Mouse (Mus musculus) heart, adult 9 months (tissue): ENCODE results near the gene Mthfsd.
A peak's percentile ranks its signal among the peaks of the same experiment; 100 is the strongest.

Experiments used
- DNase-seq, 2 experiments: peaks; one replicate each; pipeline ENCODE4 v3.0.0; 2022; ENCODE audit warnings: low spot score in 2 of 2

Gene Mthfsd

DNA sequence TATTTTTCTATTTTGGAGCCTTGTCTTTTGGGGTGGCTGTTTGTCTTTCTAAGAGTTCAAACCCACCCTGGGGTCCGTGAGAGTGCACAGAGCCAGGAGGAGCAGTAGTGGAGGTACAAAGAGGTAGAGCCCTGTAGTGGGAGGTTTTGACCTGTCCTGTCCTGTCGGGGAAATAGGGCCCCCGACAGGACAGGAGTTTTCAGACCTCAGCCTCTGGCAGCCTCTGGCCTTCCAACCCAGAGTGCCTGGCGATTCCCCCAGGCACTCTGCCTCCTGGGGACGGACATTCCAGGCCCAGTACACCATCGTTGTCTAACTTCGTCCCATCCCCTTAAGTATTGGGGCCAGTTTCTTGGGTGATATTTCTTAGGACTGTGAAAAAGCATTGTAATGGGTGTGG, 14.2 kb upstream of the Mthfsd start:
- no peak for DNase-seq

- DNase-seq, result no peak
Measured at GRCm38 (mm10) chr8:121121704-121122103, 13.5 kb upstream of the Mthfsd start.

- no peak for DNase-seq
Measured at GRCm38 (mm10) chr8:121120456-121121419, 12.5 kb upstream of the Mthfsd start.

- no peak for DNase-seq
Measured at GRCm38 (mm10) chr8:121119635-121120455, 11.7 kb upstream of the Mthfsd start.

GRCm38 (mm10) chr8:121118634-121119420, 10.6 kb upstream of the Mthfsd start:
- DNase-seq, result no peak

DNA sequence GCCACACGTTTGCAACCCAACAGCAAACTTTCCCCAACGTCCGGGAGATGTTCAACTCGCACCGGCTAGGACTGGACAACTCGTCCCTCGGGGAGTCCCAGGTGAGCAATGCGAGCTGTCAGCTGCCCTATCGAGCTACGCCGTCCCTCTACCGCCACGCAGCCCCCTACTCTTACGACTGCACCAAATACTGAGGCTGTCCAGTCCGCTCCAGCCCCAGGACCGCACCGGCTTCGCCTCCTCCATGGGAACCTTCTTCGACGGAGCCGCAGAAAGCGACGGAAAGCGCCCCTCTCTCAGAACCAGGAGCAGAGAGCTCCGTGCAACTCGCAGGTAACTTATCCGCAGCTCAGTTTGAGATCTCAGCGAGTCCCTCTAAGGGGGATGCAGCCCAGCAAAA, 9.7 kb upstream of the Mthfsd start:
- DNase-seq, result no peak

GRCm38 (mm10) chr8:121117186-121117651, 9.0 kb upstream of the Mthfsd start:
- no peak for DNase-seq

GRCm38 (mm10) chr8:121116591-121117185, 8.5 kb upstream of the Mthfsd start:
- peak; percentile 30 to 45 for DNase-seq

DNA sequence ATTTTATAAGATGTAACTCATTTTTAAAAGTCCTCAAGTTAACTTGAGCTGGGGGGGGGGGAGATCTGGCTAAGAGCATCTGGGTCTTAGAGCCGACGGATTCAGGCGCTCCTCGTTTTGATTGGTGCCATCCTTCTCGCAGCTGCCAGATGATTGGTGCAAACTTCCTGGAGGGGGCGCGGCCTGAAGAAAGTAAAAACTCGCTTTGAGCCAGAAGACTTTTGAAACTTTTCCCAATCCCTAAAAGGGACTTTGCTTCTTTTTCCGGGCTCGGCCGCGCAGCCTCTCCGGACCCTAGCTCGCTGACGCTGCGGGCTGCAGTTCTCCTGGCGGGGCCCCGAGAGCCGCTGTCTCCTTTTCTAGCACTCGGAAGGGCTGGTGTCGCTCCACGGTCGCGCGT, 7.8 kb upstream of the Mthfsd start, which contains the start of gene Foxc2:
TSS of gene Foxc2 (plus strand) at position 224 of the 400 bp plus-strand sequence.
- DNase-seq, result peak; percentile 89 to 91

DNA sequence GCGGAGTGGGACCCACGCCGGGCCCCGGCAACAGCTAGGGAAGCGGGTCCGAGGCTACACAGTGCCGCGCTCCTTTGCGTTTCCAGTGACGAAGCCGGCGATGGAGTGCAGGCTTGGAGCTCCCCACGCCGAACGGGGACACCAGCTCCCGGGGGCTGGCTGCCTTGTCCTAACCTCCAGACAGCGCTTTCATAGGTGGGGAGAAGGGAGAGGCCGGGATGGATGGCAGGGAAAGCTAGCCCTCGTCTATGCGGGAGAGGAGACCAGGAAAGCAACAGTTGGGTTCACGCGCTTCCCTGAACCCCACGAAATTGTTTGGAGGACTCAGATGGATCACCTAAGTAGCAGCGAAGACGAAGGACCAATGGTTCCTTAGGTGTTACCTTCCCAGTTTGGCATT, 6.9 kb upstream of the Mthfsd start:
- no peak for DNase-seq

DNA sequence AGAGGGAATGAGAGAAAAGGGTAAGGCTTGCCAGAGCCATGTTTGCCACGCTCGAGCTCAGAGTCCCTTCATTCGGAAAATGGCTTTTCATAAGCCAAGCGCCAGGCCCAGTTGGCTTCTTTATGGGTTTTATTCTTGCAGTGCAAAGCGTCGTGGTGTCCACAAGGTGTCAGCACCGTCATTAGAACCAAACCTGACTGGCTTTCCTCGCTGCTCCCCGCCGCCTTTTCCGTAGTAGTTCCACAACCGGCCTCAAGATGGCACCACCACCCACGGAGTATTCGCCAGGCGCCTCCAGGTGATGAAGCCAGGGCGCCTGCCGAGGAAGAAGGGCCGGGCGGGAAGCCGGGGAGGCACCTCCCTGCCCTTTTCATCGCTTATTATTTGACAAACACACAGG, 5.1 kb upstream of the Mthfsd start:
- peak; percentile 87 to 96 for DNase-seq

DNA sequence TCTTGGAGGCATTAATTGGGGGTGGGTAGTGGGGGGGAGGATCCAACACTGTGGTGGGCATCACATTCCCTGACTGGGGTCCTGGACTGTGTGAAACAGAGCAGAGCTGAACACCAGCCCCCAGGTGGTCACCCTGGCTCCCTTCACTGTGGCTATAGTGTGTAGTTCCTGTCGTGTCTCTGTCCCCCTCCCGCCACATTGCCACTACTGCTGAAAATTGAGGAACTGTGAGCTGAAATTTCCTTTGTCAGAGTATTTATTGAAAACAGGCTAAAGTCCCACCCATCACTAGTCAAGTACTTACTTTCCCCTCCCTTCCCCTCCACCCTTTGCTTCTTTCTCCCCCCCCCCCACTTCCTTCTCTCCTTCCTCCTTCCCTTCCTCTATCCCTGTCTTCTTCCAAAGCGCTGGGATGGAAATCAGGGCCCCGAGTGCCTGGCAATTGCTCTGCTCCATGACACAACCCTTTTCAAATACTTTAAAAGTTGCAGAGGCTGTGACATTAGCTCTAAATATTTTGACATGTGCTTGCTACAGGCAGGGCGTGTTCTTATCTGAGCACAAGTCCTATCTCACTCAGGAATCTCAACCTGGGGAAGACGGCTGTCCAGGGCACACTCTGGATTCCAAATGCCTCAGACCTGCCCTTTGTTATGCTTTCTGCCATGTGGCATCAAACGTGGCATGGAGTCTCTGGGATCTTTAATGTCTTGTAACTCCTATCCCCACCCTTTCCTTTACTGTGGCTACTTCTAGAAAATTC, 3.1 kb upstream of the Mthfsd start:
- DNase-seq, result no peak

DNA sequence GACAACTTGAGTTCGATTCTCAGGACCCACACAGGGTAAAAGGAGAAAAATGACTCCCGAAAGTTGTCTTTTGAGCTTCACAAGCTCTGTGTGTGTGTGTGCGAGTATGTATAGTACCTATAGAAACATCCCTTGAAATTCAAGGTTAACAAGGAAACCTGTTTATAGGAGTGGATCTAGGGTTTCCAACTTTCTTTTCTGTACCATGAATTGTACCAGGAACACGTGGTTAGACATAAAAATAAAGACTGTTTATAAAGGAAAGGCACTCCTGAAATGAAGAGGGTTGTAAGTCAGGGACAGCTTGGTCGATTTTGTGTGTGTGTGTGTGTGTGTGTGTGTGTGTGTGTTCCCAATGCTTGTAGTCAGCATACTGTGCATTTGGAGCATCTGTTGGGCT, 465 bp upstream of the Mthfsd start:
- no peak for DNase-seq

- peak; percentile 61 to 65 for DNase-seq
Measured at GRCm38 (mm10) chr8:121104049-121104818, 4.0 kb downstream of the Mthfsd start.

DNA sequence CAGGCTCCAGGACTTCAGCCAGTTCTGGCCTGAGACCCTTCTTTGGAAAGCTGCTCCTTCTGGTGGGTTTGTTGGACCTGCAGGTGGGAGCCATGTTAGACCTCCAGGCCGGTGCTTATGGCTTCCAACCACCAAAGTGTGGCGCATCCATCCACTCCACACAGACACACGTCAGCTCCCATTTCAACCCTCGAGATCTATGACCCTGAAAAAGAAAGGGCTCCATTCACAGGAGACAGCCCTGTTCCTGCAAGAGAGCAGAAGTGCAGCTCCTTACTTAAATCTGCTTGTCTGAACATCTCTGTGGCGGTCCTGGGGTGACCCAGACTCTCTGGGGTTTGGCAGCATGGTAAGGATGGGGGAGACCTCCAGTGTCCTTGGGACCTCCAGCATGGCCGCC, 14.7 kb downstream of the Mthfsd start:
- no peak for DNase-seq

DNA sequence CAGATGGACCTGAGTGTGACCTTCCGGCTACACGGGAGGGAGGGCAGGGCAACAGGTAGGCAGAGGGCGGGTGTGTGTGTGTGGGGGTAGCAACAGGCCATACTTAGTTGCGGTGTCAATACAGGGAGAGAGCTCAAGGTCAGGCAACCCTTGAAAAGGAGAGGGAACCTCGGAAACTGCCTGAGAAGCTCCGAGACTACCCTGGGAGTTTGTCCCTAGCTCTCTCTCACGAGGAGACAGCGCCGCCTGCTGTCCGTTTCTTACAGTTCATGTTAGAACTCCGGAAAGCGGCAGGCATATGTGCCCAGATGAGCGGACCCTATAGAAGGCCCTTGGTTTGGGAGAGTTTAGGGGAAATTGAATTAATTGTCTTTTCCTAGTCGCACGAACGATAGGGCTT, 15.6 kb downstream of the Mthfsd start:
- peak in 1 of 2 experiments; percentile 71 for DNase-seq

- DNase-seq, result no peak
Measured at GRCm38 (mm10) chr8:121092141-121092540, 16.1 kb downstream of the Mthfsd start.

DNA sequence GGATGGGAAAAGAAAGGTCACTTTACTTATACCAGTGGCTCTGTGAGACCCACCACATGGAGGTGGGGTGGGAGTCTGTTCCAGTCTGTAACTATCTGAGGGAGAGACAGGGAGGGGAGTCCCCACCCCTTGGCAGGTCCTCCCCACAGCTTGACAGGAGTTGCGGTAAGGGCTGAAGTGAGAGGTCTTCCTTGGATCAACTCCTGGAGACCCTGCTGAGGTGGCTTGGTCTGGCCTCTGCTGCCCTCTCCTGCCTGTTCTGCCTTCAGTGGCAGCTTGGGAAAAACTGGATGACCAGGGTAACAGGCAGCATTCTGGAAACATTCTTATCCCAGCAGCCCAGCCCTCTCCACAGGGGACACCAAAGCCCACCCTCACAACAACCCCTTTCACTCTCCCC, 17.5 kb downstream of the Mthfsd start:
- DNase-seq, result no peak

DNA sequence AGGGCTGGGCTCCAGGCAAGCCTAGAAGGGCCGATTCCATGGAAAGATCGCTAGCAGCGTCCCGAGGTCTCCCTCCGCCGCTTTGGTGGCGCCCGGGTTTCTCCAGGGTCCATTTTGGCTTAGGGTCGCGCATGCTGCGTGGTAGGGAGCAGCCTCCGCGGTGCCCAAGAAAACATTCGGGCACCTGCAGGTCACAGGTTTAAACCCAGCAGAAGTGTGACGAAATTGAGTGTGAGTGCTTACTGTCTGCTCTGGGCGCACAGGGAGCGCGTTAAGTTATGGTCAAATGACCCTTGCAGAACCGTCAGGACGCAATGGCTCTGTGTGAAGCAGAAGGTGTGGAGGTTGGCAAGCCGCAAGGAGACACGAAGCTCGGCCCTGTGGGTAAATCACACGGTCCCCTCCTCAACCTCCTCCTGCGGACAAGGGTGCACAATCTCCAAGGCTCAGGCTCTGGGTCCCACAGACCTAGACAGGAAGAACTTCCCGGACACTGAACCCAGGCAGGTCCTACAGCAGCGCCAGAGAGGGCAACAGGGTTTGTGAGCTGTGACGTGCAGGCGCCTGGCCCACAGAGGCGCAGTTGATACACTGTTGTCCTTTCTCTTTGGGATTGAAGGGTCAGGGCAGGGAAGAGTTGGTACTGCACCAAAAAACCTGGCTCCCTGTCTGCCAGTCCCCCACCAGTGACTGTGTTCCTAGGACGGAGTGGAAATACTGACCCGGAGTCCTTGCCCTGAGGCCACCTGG, 18.4 kb downstream of the Mthfsd start:
- no peak for DNase-seq
